Mouse (Mus musculus): ENCODE measurements around the gene Socs2. TPM values are rescaled to one million over a fixed set of nuclear protein-coding genes. Genes with fewer than 3 reads are reported as not detected.

Socs2 gene
- polyA plus RNA-seq, 1 experiment from 2014 or later: 144 TPM

DNA sequence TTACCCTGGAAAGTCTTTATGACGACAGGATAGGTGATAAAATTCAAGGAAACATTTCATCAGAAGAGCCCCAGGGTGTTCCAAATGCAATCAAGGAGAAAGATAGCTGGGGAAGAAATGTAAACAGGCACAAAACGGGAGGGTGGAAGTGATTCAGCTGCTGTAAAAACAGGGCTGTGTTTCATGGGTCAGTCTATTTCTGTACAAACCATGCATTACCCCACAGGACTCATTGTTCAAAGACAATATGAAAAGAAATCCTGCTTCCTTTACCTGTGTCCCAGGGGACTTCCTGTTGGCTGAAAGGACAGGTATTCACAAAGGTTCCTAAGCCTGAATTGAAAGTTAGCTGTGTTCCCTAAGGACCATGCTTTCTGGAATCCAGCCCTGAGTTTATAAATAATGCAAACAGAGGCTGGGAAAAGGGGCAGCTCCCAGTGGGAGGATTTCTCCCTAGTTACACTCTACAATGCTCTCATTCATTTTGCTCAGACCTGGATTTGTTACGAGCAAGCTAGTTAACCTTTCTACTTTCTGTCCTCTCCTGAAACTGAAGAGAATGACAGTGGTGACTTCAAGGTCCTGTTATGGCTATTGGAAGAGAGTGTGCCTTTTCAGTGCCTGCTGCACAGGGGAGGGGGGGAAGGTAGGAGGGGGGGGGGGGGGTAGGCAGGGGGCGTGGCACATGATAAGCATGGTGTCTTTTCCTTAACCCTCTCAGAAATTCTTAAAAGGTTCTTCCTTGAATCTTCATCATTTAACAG lies 80.0 kb downstream of the Socs2 start:
- no peaks in the 10 kb centered on the region for H3K36me3 ChIP-seq (ENCODE audit: control insufficient read depth, insufficient read depth, low read length)

More for the DNA sequence above, 80.0 kb downstream of the Socs2 start:
- peak; percentile 73 for DNase-seq
- ATAC-seq (ENCODE audit: low FRiP score, low TSS enrichment): no peak
- Histone ChIP-seq H3K4me3 (replicated peaks; ENCODE audit: low read depth, low read length) (no peak overlapping the region), H3K4me2 (ENCODE audit: low read length) (no peak overlapping the region), H3K4me1 (ENCODE audit: control insufficient read depth, insufficient read depth, low read length) (peaks cover 8% of the 10 kb centered on the region; the same call in 1 of the 2 replicates), H3K9me3 (ENCODE audit: control insufficient read depth, low read length) (no peaks in the 10 kb centered on the region), H3K9ac (replicated peaks; ENCODE audit: low read length) (no peak overlapping the region), H3K27me3 (ENCODE audit: control insufficient read depth, insufficient read depth, low read length) (no peaks in the 10 kb centered on the region), H3K27ac (replicated peaks; ENCODE audit: low read depth, low read length) (peak overlapping the region; percentile 41; the same call in 1 of the 2 replicates)
- 24% methylated on average over 4 of the region's 4 CpGs for WGBS

Other genes with a start within 250 kb of the Socs2 start
- 12.0 and 12.5 TPM in 2 replicates for gene Cradd, start 93.0 kb downstream of the Socs2 start, polyA plus RNA-seq (2014; fragmentation: Nextera tagmentation; extraction: Ambion mirVana)
- gene Mrpl42, start 84.8 kb upstream of the Socs2 start, polyA plus RNA-seq (2014; fragmentation: Nextera tagmentation; extraction: Ambion mirVana): 251 and 289 TPM in 2 replicates
- gene Ube2n, start 98.0 kb upstream of the Socs2 start, polyA plus RNA-seq (2014; fragmentation: Nextera tagmentation; extraction: Ambion mirVana): 341 and 383 TPM in 2 replicates
- gene Nudt4, start 147.0 kb upstream of the Socs2 start, polyA plus RNA-seq (2014; fragmentation: Nextera tagmentation; extraction: Ambion mirVana): 64.9 and 80.0 TPM in 2 replicates

Measured in midbrain, embryonic 14.5 days (tissue).